ENCODE assay signal across 32 mouse cellular contexts in the genomic region with DNA sequence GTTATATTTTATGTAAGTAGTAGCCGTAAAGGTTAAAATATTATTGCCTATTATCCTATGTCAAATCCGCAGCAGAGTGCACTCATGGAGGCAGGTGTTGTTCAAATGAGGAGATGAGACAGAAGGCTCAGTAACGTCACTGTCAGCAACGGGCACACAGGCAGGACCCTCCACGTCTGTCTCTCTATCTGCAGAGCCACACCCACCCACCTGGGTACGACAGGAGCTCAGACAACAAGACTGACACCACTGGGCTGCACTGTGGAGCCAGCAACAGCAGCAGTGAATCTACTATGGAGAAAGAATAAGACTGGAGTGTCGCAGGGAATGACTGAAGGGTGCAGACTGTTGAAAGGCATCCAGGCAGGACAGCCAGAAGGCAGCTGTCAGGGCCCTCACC. TPM values are rescaled to one million over a fixed set of nuclear protein-coding genes. Genes with fewer than 3 reads are reported as not detected.
"Had no signal": no experiment of that assay in that cellular context is flagged by ENCODE, and none has a peak within 500 bp of the region (broad histone marks: within the 10 kb centered on the region; RNA-seq: fewer than 3 reads in every experiment).

No protein-coding gene starts in this region.

- H3K9ac ChIP-seq: forebrain, postnatal 0 days; heart, embryonic 13.5 days; heart, embryonic 15.5 days; hindbrain, embryonic 13.5 days; hindbrain, embryonic 15.5 days; kidney, embryonic 15.5 days; limb, embryonic 13.5 days; limb, embryonic 15.5 days had no signal

- H3K9me3 ChIP-seq: heart, embryonic 13.5 days; heart, embryonic 15.5 days; hindbrain, embryonic 13.5 days; hindbrain, embryonic 15.5 days; kidney, embryonic 15.5 days; limb, embryonic 13.5 days; limb, embryonic 15.5 days had no signal

- H3K4me1 ChIP-seq: hindbrain, embryonic 13.5 days; hindbrain, embryonic 15.5 days; kidney, embryonic 15.5 days; limb, embryonic 13.5 days; limb, embryonic 15.5 days had no signal

- H3K4me3 ChIP-seq: heart, embryonic 13.5 days; heart, embryonic 15.5 days; hindbrain, embryonic 13.5 days; hindbrain, embryonic 15.5 days; kidney, embryonic 15.5 days; left cerebral cortex, adult 2 months; limb, embryonic 13.5 days; limb, embryonic 15.5 days had no signal

- H3K27ac ChIP-seq: heart, embryonic 13.5 days; heart, embryonic 15.5 days; hindbrain, embryonic 13.5 days; hindbrain, embryonic 15.5 days; hindbrain, postnatal 0 days; kidney, embryonic 15.5 days; kidney, postnatal 0 days; left cerebral cortex, adult 2 months; limb, embryonic 13.5 days; limb, embryonic 15.5 days had no signal

- H3K27me3 ChIP-seq: heart, embryonic 13.5 days; heart, embryonic 15.5 days; hindbrain, embryonic 13.5 days; hindbrain, embryonic 15.5 days; kidney, embryonic 15.5 days; limb, embryonic 13.5 days; limb, embryonic 15.5 days had no signal

- ATAC-seq: forebrain, postnatal 0 days; hindbrain, postnatal 0 days; intestine, embryonic 16.5 days had no signal

- DNase-seq: forebrain, postnatal 0 days; gastrocnemius, postnatal 14 days; gastrocnemius, postnatal 36 days; heart, adult 18-20 months; heart, postnatal 14 days; heart, postnatal 36 days; kidney, adult 11 months; kidney, adult 2 months; kidney, adult 9 months; kidney, postnatal 14 days; kidney, postnatal 36 days; left cerebral cortex, postnatal 4 days had no signal

- H3K4me2 ChIP-seq: heart, embryonic 11.5 days; heart, embryonic 13.5 days; heart, embryonic 15.5 days; hindbrain, embryonic 13.5 days; hindbrain, embryonic 15.5 days; kidney, embryonic 15.5 days; limb, embryonic 13.5 days; limb, embryonic 15.5 days had no signal

RNA-seq across cellular contexts. Expression of a gene that starts 31.2 kb away (rescaled TPM):
- total RNA-seq: hematopoietic stem cell, adult 5-6 weeks had no signal

RNA-seq across cellular contexts. Expression of a gene that starts 57.8 kb away (rescaled TPM):
- total RNA-seq: gastrocnemius, adult 18-20 months; gastrocnemius, adult 8-10 months; gastrocnemius, postnatal 36 days; hindbrain, postnatal 0 days; layer of hippocampus, adult 18-20 months; layer of hippocampus, adult 8-10 months; layer of hippocampus, postnatal 10 days; layer of hippocampus, postnatal 25 days; left cerebral cortex, adult 2 months; left cerebral cortex, postnatal 10 days; left cerebral cortex, postnatal 4 days had no signal
- polyA plus RNA-seq: hindbrain, embryonic 13.5 days; hindbrain, postnatal 0 days had no signal
